Mouse (Mus musculus): ENCODE measurements around the gene Ifi44.

DNA sequence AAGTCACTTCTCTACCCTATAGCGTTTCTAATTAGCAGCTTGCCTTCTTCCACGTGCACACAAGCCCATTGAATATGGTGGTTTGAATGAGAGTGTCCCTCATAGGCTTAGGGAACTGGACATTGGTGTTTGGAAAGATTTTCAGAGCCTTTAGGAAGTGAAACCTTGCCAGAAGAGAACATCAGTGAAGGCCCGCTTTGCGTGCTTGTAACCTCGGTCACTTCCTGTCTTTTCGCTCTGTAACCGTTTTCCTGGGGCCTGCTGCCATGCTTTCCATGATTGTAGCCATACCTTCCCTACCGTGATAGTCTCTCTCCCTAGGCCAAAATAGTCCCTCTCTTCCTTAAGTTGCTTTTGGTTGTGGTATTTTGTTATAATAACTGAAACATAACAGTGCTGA, 3.7 kb downstream of the Ifi44 start:
- TF ChIP-seq CTCF (IDR thresholded peaks at IDR 0.05; ENCODE audit: low read depth), result no peak
- TF ChIP-seq EP300 (IDR thresholded peaks at IDR 0.05; ENCODE audit: low read depth), result no peak

Data from liver, postnatal 0 days (tissue).